Mouse (Mus musculus) embryonic facial prominence, embryonic 15.5 days (tissue): ENCODE data around the gene Gnptab. TPM values are rescaled to one million over a fixed set of nuclear protein-coding genes. Genes with fewer than 3 reads are reported as not detected.
A peak's percentile ranks its signal among the peaks of the same experiment; 100 is the strongest.

Experiments used
- ATAC-seq: fragments of 200-750 bp; cut with Nextera tagmentation; 2 replicates; pipeline ENCODE4 v1.8.0; 2017; ENCODE audit warnings: low read depth, moderate TSS enrichment; ENCODE audit not compliant: insufficient number of reproducible peaks, low FRiP score, low TSS enrichment
- H3K27ac ChIP-seq: fragments of 300-500 bp; sonication (generic); replicated peaks from 2 replicates; pipeline ENCODE4 v1.5.1; 2015; ENCODE audit warnings: mild to moderate bottlenecking, inconsistent platforms
- H3K27me3 ChIP-seq: fragments of 300-500 bp; sonication (generic); 2 replicates; pipeline ENCODE4 v1.6.1; 2015; ENCODE audit warnings: inconsistent platforms
- H3K36me3 ChIP-seq: fragments of 300-500 bp; sonication (generic); 2 replicates; pipeline ENCODE4 v1.6.1; 2015; ENCODE audit warnings: mild to moderate bottlenecking, inconsistent platforms
- H3K4me1 ChIP-seq: fragments of 300-500 bp; sonication (generic); 2 replicates; pipeline ENCODE4 v1.6.1; 2015; ENCODE audit warnings: inconsistent platforms
- H3K4me2 ChIP-seq: fragments of 300-500 bp; sonication (generic); replicated peaks from 2 replicates; pipeline ENCODE4 v1.6.1; 2015; ENCODE audit warnings: mild to moderate bottlenecking, inconsistent platforms
- H3K4me3 ChIP-seq: fragments of 300-500 bp; sonication (generic); replicated peaks from 2 replicates; pipeline ENCODE4 v1.5.1; 2015; ENCODE audit warnings: mild to moderate bottlenecking, inconsistent platforms
- H3K9ac ChIP-seq: fragments of 300-500 bp; sonication (generic); 2 replicates; pipeline ENCODE4 v1.6.1; 2015; ENCODE audit warnings: inconsistent platforms
- H3K9me3 ChIP-seq: fragments of 300-500 bp; sonication (generic); replicated peaks from 2 replicates; pipeline ENCODE4 v1.6.1; 2016; ENCODE audit warnings: inconsistent platforms
- WGBS: fragments of 180-500 bp; shearing (Covaris S2); methylation state at CpG from one replicate; pipeline ENCODE4 v1.1.7; 2015; 5-methylcytosine and 5-hydroxymethylcytosine counted together
- polyA plus RNA-seq: library from polyadenylated mRNA; unstranded; fragments of >200 nt; fragmentation: Nextera tagmentation; extraction: Ambion mirVana; gene quantifications from 2 replicates; pipeline ENCODE4 v1.2.1, GENCODE M21; 2015

Gene Gnptab
- 11.0 and 11.1 TPM in 2 replicates for polyA plus RNA-seq

- Histone ChIP-seq H3K36me3 (no peaks in the 10 kb centered on the region), H3K4me1 (peaks cover 17% of the 10 kb centered on the region), H3K27ac (peak within 1 kb of the TSS; percentile 29), H3K9me3 (no peaks in the 10 kb centered on the region), H3K4me3 (peak within 1 kb of the TSS; percentile 87), H3K9ac (peak within 1 kb of the TSS; percentile 55), H3K27me3 (no peaks in the 10 kb centered on the region), H3K4me2 (peak within 1 kb of the TSS; percentile 84)
- peak; percentile 87 for ATAC-seq
- under 1% methylated on average over 85 of the region's 87 CpGs for WGBS
These were observed at the start of gene Gnptab, which contains the start of gene Dram1 for GRCm38 (mm10) chr10:88379013-88379885. Gene Gnptab (plus strand): TSS chr10:88379132. Gene Dram1 (minus strand): TSS chr10:88379080.

- H3K9me3 ChIP-seq = no peaks in the 10 kb centered on the region
- 23% methylated on average over 5 of the region's 5 CpGs for WGBS
- no peak overlapping the region for H3K4me3 ChIP-seq
- 0 out of 2 replicates have a peak, but pooled peaks cover 3% of the 10 kb centered on the region for H3K27me3 ChIP-seq
- H3K4me2 ChIP-seq = no peak overlapping the region
- no peaks in the 10 kb centered on the region for H3K36me3 ChIP-seq
- no peaks in the 10 kb centered on the region for H3K4me1 ChIP-seq
- no peak overlapping the region for H3K9ac ChIP-seq
- H3K27ac ChIP-seq = no peak overlapping the region
- ATAC-seq = no peak
These were observed 48.2 kb upstream of the Gnptab start for GRCm38 (mm10) chr10:88330695-88331094.

GRCm38 (mm10) chr10:88340660-88341059, 38.3 kb upstream of the Gnptab start:
- no peaks in the 10 kb centered on the region for H3K36me3 ChIP-seq
- WGBS = 87% methylated on average over 9 of the region's 9 CpGs
- no peak overlapping the region for H3K27ac ChIP-seq

GRCm38 (mm10) chr10:88341368-88341767, 37.6 kb upstream of the Gnptab start:
- ATAC-seq = no peak
- no peaks in the 10 kb centered on the region for H3K36me3 ChIP-seq
- H3K4me1 ChIP-seq = peaks cover 6% of the 10 kb centered on the region
- no peak overlapping the region for H3K9ac ChIP-seq
- H3K4me3 ChIP-seq = no peak overlapping the region
- no peaks in the 10 kb centered on the region for H3K27me3 ChIP-seq
- H3K9me3 ChIP-seq = no peaks in the 10 kb centered on the region
- no peak overlapping the region for H3K4me2 ChIP-seq
- 84% methylated on average over 6 of the region's 6 CpGs for WGBS
- H3K27ac ChIP-seq = no peak overlapping the region

More at GRCm38 (mm10) chr10:88340660-88341059, 38.3 kb upstream of the Gnptab start:
- ATAC-seq = no peak
- Histone ChIP-seq H3K4me2 (no peak overlapping the region), H3K27me3 (no peaks in the 10 kb centered on the region), H3K4me1 (no peaks in the 10 kb centered on the region), H3K9me3 (no peaks in the 10 kb centered on the region), H3K4me3 (no peak overlapping the region), H3K9ac (no peak overlapping the region)

GRCm38 (mm10) chr10:88345899-88346401, 33.0 kb upstream of the Gnptab start:
- ATAC-seq = no peak
- Histone ChIP-seq H3K4me3 (no peak overlapping the region), H3K27ac (peak overlapping the region; percentile 68), H3K36me3 (no peaks in the 10 kb centered on the region), H3K4me1 (peaks cover 7% of the 10 kb centered on the region), H3K27me3 (no peaks in the 10 kb centered on the region), H3K9ac (no peak overlapping the region), H3K4me2 (peak overlapping the region; percentile 15; the same call in 1 of the 2 replicates), H3K9me3 (no peaks in the 10 kb centered on the region)
- 35% methylated on average over 11 of the region's 11 CpGs for WGBS

- H3K4me1 ChIP-seq = peaks cover 7% of the 10 kb centered on the region
- H3K27ac ChIP-seq = peak overlapping the region; percentile 68
- 62% methylated on average over 12 of the region's 12 CpGs for WGBS
- no peak overlapping the region for H3K4me3 ChIP-seq
- H3K27me3 ChIP-seq = no peaks in the 10 kb centered on the region
- no peaks in the 10 kb centered on the region for H3K9me3 ChIP-seq
- H3K9ac ChIP-seq = no peak overlapping the region
- no peak for ATAC-seq
- peak overlapping the region; percentile 15; the same call in 1 of the 2 replicates for H3K4me2 ChIP-seq
- H3K36me3 ChIP-seq = no peaks in the 10 kb centered on the region
These were observed 32.3 kb upstream of the Gnptab start for GRCm38 (mm10) chr10:88346454-88347245.

GRCm38 (mm10) chr10:88349800-88350199, 29.1 kb upstream of the Gnptab start:
- peaks cover 7% of the 10 kb centered on the region for H3K4me1 ChIP-seq
- H3K4me2 ChIP-seq = no peak overlapping the region
- no peak for ATAC-seq
- no peak overlapping the region for H3K27ac ChIP-seq
- H3K36me3 ChIP-seq = no peaks in the 10 kb centered on the region
- H3K9ac ChIP-seq = no peak overlapping the region
- no peaks in the 10 kb centered on the region for H3K27me3 ChIP-seq
- WGBS = 30% methylated on average over 8 of the region's 8 CpGs
- no peaks in the 10 kb centered on the region for H3K9me3 ChIP-seq
- H3K4me3 ChIP-seq = no peak overlapping the region

GRCm38 (mm10) chr10:88350687-88351086, 28.2 kb upstream of the Gnptab start:
- Histone ChIP-seq H3K4me3 (no peak overlapping the region), H3K4me2 (no peak overlapping the region), H3K36me3 (no peaks in the 10 kb centered on the region), H3K9me3 (no peaks in the 10 kb centered on the region), H3K27ac (no peak overlapping the region), H3K27me3 (no peaks in the 10 kb centered on the region), H3K4me1 (peaks cover 7% of the 10 kb centered on the region), H3K9ac (no peak overlapping the region)
- 43% methylated on average over 2 of the region's 2 CpGs for WGBS
- ATAC-seq = no peak

- peaks cover 3% of the 10 kb centered on the region for H3K4me1 ChIP-seq
- no peaks in the 10 kb centered on the region for H3K36me3 ChIP-seq
- H3K4me2 ChIP-seq = no peak overlapping the region
- no peaks in the 10 kb centered on the region for H3K27me3 ChIP-seq
- WGBS = 53% methylated on average over 5 of the region's 5 CpGs
- no peak overlapping the region for H3K4me3 ChIP-seq
- H3K9ac ChIP-seq = no peak overlapping the region
- no peak overlapping the region for H3K27ac ChIP-seq
- no peaks in the 10 kb centered on the region for H3K9me3 ChIP-seq
- ATAC-seq = no peak
These were observed 27.4 kb upstream of the Gnptab start for GRCm38 (mm10) chr10:88351411-88352103.

GRCm38 (mm10) chr10:88352549-88352948, 26.4 kb upstream of the Gnptab start:
- Histone ChIP-seq H3K27ac (no peak overlapping the region), H3K27me3 (no peaks in the 10 kb centered on the region)
- ATAC-seq = no peak

More at GRCm38 (mm10) chr10:88352549-88352948, 26.4 kb upstream of the Gnptab start:
- no peaks in the 10 kb centered on the region for H3K36me3 ChIP-seq
- H3K9ac ChIP-seq = no peak overlapping the region
- no peaks in the 10 kb centered on the region for H3K9me3 ChIP-seq
- 85% methylated on average over 2 of the region's 2 CpGs for WGBS
- H3K4me2 ChIP-seq = no peak overlapping the region
- H3K4me1 ChIP-seq = peaks cover 6% of the 10 kb centered on the region
- no peak overlapping the region for H3K4me3 ChIP-seq
